In the genomic region with DNA sequence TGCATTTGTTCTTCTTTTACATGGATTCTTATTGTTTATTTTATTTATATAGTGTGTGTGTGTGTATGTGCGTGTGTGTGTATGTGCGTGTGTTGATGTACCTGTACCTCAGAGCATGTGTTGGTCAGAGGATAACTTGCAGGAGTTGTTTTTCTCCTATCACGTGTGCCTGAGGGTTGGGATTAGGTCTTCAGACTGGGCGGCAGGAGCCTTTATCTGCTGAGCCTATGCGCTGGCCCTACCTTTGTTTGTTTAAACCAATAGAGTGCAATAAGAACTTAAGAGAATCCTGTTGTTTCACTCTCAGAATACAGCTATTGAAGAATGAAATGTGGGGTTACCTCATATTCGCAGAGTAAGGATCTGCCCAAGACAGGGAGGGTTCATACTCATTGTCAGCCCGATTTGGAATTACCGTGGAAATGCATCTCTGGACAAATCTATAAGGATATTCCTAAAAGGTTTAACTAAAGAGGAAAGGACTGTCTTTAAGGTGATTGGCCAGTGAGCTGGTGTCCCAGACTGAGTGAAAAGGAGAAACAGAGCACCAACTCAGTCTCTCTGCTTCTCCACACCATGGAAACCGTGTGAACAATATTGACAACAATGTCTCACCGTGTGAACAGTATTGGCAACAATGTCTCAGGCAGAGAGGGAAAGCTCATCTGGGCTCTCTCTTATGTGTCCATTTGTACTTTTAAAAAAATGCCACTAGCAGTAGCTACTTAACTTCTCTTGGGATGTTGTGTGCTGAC, we compare ENCODE assay signal across 24 mouse cellular contexts. TPM values are rescaled to one million over a fixed set of nuclear protein-coding genes. Genes with fewer than 3 reads are reported as not detected.
DNase-seq lines count a peak whose midpoint lies in the region; ATAC-seq lines count a peak whose summit lies in the region.
"Had no signal": no experiment of that assay in that cellular context is flagged by ENCODE, and none has a peak within 500 bp of the region (broad histone marks: within the 10 kb centered on the region; RNA-seq: fewer than 3 reads in every experiment).

No protein-coding gene starts in this region.

- ATAC-seq in intestine, embryonic 16.5 days = peak; percentile 94
- ATAC-seq in stomach, embryonic 14.5 days (ENCODE audit: insufficient number of reproducible peaks, insufficient read depth, low FRiP score, low read depth) = 0 out of 2 replicates have a peak, but pooled peaks have one; percentile 37
- ATAC-seq: CD4-positive, CD25-positive, alpha-beta regulatory T cell, adult 4 months; forebrain, embryonic 15.5 days had no signal

- no peak overlapping the region for H3K9ac ChIP-seq in intestine, embryonic 16.5 days (ENCODE audit: low read depth, low read length)
- no peak overlapping the region for H3K9ac ChIP-seq in stomach, embryonic 14.5 days (replicated peaks; ENCODE audit: low read depth, low read length)
- H3K9ac ChIP-seq: embryonic facial prominence, embryonic 12.5 days; forebrain, embryonic 15.5 days; heart, embryonic 12.5 days; hindbrain, embryonic 15.5 days had no signal

- WGBS in intestine, embryonic 16.5 days = 60% methylated on average over 10 of the region's 10 CpGs
- 76% methylated on average over 10 of the region's 10 CpGs for WGBS in stomach, embryonic 14.5 days

- H3K4me2 ChIP-seq in intestine, embryonic 16.5 days (ENCODE audit: low read depth, low read length) = no peak overlapping the region
- H3K4me2 ChIP-seq in stomach, embryonic 14.5 days (replicated peaks; ENCODE audit: low read depth, low read length) = no peak overlapping the region
- H3K4me2 ChIP-seq: embryonic facial prominence, embryonic 12.5 days; forebrain, embryonic 15.5 days; heart, embryonic 12.5 days; hindbrain, embryonic 15.5 days had no signal

- DNase-seq in heart, adult 11 months = peak; percentile 7
- DNase-seq in heart, adult 9 months (ENCODE audit: low spot score in 2 of 2) = no peak
- DNase-seq in retina, embryonic 14.5 days (ENCODE audit: low spot score) = no peak
- no peak for DNase-seq in right cerebral cortex, postnatal 10 days (ENCODE audit: low spot score in 2 of 2)
- no peak for DNase-seq in cerebellum, postnatal 10 days
- DNase-seq: adrenal gland, adult 8-10 months; adrenal gland, postnatal 36 days; B cell, adult 2 months; cerebellum, adult 2 months; cerebellum, postnatal 25 days; gastrocnemius, postnatal 10 days; heart, adult 2 months had no signal

- H3K36me3 ChIP-seq in intestine, embryonic 16.5 days (ENCODE audit: control insufficient read depth, insufficient read depth, low read length) = no peaks in the 10 kb centered on the region
- H3K36me3 ChIP-seq in stomach, embryonic 14.5 days (ENCODE audit: control insufficient read depth, insufficient read depth, low read length) = no peaks in the 10 kb centered on the region
- H3K36me3 ChIP-seq: embryonic facial prominence, embryonic 12.5 days; forebrain, embryonic 15.5 days; G1E; heart, embryonic 12.5 days; hindbrain, embryonic 15.5 days had no signal

- H3K4me3 ChIP-seq in intestine, embryonic 16.5 days (ENCODE audit: low read length) = no peak overlapping the region
- H3K4me3 ChIP-seq in stomach, embryonic 14.5 days (ENCODE audit: low read depth, low read length) = no peak overlapping the region
- H3K4me3 ChIP-seq: embryonic facial prominence, embryonic 12.5 days; forebrain, embryonic 15.5 days; heart, adult 2 months; heart, embryonic 12.5 days; hindbrain, embryonic 15.5 days had no signal

- H3K9me3 ChIP-seq in intestine, embryonic 16.5 days (ENCODE audit: control insufficient read depth, low read length) = no peaks in the 10 kb centered on the region
- H3K9me3 ChIP-seq in stomach, embryonic 14.5 days (ENCODE audit: control insufficient read depth, low read depth, low read length) = no peaks in the 10 kb centered on the region
- H3K9me3 ChIP-seq: embryonic facial prominence, embryonic 12.5 days; forebrain, embryonic 15.5 days; G1E; heart, embryonic 12.5 days; hindbrain, embryonic 15.5 days had no signal

- H3K27me3 ChIP-seq in intestine, embryonic 16.5 days (replicated peaks; ENCODE audit: control insufficient read depth, insufficient read depth, low read length) = no peaks in the 10 kb centered on the region
- no peaks in the 10 kb centered on the region for H3K27me3 ChIP-seq in stomach, embryonic 14.5 days (ENCODE audit: control insufficient read depth, insufficient read depth, low read length)
- H3K27me3 ChIP-seq: embryonic facial prominence, embryonic 12.5 days; forebrain, embryonic 15.5 days; heart, embryonic 12.5 days; hindbrain, embryonic 15.5 days had no signal

- peak overlapping the region; percentile 67 for H3K27ac ChIP-seq in intestine, embryonic 16.5 days (ENCODE audit: low read length)
- no peak overlapping the region for H3K27ac ChIP-seq in stomach, embryonic 14.5 days (ENCODE audit: low read length)
- H3K27ac ChIP-seq: embryonic facial prominence, embryonic 12.5 days; forebrain, embryonic 15.5 days; heart, adult 2 months; hindbrain, embryonic 15.5 days had no signal

- H3K4me1 ChIP-seq in intestine, embryonic 16.5 days (ENCODE audit: control insufficient read depth, insufficient read depth, low read length) = no peaks in the 10 kb centered on the region; the same call in 1 of the 2 replicates
- H3K4me1 ChIP-seq in stomach, embryonic 14.5 days (ENCODE audit: control insufficient read depth, insufficient read depth, low read length) = no peaks in the 10 kb centered on the region
- H3K4me1 ChIP-seq: embryonic facial prominence, embryonic 12.5 days; forebrain, embryonic 15.5 days; heart, embryonic 12.5 days; hindbrain, embryonic 15.5 days had no signal

RNA-seq across cellular contexts. Expression of gene Nmu, which starts 25.6 kb away (rescaled TPM):
- polyA plus RNA-seq in intestine, embryonic 16.5 days (2015; fragmentation: Nextera tagmentation; extraction: Ambion mirVana) = 0.27 and 0.34 TPM in 2 replicates
- not detected in 2 replicates for polyA plus RNA-seq in stomach, embryonic 14.5 days (2014; fragmentation: Nextera tagmentation; extraction: Ambion mirVana)
- polyA plus RNA-seq: CD4-positive, CD25-positive, alpha-beta regulatory T cell, adult 4 months; cerebellum, adult 2 months; cortical plate, adult 2 months; forebrain, embryonic 11.5 days; G1E; heart, adult 2 months; heart, embryonic 12.5 days; heart, embryonic 16.5 days; hindbrain, embryonic 11.5 days had no signal

RNA-seq across cellular contexts. Expression of gene Pdcl2, which starts 58.3 kb away (rescaled TPM):
- not detected in 2 replicates for polyA plus RNA-seq in intestine, embryonic 16.5 days (2015; fragmentation: Nextera tagmentation; extraction: Ambion mirVana)
- polyA plus RNA-seq in stomach, embryonic 14.5 days (2014; fragmentation: Nextera tagmentation; extraction: Ambion mirVana) = not detected in 2 replicates
- polyA plus RNA-seq: CD4-positive, CD25-positive, alpha-beta regulatory T cell, adult 4 months; cerebellum, adult 2 months; cortical plate, adult 2 months; embryonic facial prominence, embryonic 12.5 days; forebrain, embryonic 11.5 days; forebrain, embryonic 15.5 days; G1E; heart, adult 2 months; heart, embryonic 12.5 days; heart, embryonic 16.5 days; hindbrain, embryonic 11.5 days; hindbrain, embryonic 15.5 days had no signal
